Mouse (Mus musculus) ES-CJ7 (cell line): ENCODE measurements around the gene Ddx27.
A peak's percentile ranks its signal among the peaks of the same experiment; 100 is the strongest.
"Not testable (repeated sequence)": the region's sequence is repeated elsewhere in the genome, so short reads cannot be mapped to it uniquely, and the experiment has no call there.

Source experiments
- DNase-seq: peaks from one replicate; pipeline ENCODE4 v3.0.0; 2011; ENCODE audit warnings: low read depth, low spot score

Gene Ddx27

DNA sequence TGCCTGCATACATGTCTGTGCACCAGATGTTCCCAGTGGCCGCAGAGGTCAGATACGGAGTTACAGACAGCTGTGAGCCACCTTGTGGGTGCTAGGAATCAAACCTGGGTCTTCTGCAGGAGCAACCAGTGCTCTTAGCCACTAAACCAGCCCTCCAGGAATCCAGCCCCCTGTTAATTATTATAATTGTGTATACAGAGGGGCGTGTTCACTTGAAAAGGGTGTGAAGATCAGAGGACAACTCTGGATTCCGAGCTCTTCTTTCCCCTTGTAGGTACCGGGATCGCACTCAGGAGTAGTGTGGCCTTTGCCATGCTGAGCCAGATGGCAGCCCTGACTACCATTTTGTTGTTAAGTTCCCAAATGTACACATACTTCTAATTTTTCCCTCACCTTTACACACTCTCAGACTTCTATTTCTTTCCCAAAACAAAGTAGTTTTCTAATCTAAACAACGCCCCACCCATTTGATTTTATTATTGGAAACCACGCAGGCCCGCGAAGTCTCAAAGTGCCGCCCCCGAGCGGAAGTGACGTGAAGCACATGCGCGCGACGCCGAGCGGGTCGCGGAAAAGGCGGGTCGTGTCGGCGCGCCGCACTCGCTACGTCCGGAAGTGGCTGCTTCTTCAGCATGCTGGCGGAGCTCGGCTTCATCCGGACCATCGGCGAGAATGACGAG lies at the start of gene Ddx27:
Ddx27 (plus strand) TSS at position 492 of the 680 bp plus-strand sequence.
- DNase-seq = peak; percentile 93

GRCm38 (mm10) chr2:166973153-166973552 lies 41.8 kb upstream of the Ddx27 start:
- no peak for DNase-seq

DNA sequence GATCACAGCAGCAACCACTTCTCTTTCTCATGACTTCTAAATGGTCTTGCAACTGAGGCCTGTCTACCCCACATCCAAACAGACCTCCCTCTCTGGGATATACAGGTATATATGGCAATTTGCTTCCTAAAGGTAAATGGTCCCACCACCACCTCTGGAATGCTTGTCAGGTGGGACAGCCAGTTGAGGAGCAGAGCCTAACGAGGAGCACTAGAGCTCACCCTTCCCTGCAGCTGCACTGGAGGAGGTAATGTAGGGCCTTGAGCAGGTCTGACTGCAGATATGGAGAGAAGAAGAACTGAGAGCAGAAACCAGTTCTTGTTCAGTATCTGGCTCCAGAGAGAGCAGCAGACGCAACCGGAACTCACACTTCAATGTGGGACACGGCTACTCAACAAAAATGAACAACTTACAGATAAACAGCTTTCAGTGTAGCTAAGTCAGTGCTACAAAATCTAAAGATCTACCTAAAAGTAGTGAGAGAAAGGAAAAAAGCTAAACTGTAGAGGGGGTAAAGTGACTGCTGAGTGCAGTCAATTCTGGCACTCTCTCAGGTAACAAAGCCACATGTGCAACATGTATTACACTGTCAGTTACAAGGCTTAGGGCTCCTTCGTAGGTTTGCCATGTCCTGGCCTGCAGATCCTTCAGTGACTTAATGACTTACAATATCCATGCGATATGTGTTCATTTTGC lies 40.7 kb upstream of the Ddx27 start:
- DNase-seq = no peak

GRCm38 (mm10) chr2:166976356-166976755 lies 38.6 kb upstream of the Ddx27 start:
- DNase-seq = no peak

DNA sequence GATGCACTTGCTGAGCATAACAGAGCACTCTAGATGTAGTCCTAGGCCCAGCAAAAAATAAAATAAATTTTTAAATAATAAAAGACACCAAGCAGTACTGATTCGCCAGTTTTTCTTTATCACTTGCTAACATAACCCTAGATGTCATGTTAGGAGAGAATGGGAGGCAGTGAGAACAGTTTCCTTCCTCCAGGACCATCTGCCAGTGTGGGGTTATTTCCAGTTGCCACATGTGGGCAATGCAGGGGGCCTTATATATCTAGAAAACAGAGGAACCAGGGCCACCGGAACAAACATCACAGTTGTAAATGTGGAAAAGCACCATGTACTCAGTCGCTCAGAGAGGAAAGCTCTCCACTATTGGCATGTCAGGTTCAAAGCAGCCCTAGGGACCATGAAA lies 37.5 kb upstream of the Ddx27 start:
- DNase-seq = no peak

DNA sequence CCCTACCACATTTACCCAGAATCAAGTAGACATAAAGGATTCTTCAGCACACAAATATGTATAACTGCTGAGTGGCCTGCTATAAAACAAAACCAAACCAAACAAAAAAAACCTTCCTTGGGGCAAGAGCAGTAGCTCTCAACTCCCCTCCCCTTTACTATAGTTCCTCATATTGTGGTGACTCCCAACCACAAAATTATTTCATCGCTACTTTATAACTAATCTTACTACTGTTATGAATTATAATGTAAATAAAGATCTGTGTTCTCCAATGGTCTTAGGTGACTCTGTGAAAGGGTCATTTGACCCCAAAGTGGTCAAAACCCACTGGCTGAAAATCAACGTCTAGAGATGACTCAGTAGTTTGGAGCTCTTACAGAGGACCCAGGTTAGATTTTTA lies 34.8 kb upstream of the Ddx27 start:
- no peak for DNase-seq

DNA sequence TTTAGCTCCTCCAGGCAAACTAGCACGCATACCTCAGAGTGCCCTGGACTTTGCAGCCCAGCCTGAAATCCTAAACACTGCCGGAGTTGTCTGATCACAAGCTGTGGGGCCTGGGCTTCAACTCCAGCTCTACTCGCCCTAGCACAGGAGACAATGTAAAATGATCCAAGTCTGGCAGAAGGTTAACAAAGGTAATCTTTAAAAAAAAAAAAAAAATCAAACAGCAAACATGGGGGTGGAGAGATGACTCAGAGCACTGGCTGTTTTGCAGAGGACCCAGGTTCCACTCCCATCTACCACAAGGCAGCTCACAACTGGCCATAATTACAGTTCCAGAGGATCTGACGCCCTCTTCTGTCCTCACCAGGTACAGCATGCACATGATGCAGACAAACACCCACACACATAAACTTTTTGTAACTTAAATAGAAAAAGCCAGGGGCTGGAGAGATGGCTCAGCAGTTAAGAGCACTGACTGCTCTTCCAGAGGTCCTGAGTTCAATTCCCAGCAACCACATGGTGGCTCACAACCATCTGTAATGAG lies 31.6 kb upstream of the Ddx27 start:
- DNase-seq = peak; percentile 61

- no peak for DNase-seq
These were observed 24.1 kb upstream of the Ddx27 start for GRCm38 (mm10) chr2:166990861-166991260.

- no peak for DNase-seq
These were observed 23.0 kb upstream of the Ddx27 start for GRCm38 (mm10) chr2:166991945-166992344.

DNA sequence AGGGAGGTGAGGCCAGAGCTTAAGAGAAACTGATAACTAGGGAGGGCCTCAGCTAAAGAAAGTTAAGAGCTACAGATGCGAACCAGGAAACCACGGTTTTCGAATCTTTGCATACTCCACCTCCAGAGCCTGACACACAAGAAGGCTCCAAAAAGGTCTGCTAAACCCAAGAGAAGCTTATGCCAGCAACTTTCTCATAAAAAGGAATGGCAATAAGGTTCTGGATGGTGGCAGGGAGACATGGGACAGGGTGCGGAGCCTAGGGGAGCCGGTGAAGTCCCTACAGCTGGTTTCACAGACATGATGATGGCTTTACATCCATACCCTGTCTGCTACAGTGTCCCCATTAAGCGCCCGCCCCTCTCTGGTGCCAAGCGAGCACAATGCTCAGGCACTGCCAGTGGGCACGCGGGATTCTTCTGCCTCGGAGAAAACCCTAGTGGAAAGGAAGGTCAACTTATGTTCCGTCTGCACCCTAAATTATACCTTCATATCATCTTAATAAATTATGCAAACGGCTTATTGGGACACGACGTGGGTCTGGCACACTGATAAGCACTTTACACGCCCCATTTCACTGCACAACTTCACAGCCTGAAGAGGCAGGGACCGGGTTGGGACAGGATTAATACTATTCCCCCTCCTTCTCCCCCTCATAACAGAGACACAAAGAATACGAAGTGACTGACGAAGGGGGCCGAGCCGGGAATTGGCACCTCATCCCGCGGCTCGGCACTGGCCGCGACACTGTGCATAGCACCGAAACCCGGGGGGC lies 19.8 kb upstream of the Ddx27 start:
- no peak for DNase-seq

DNA sequence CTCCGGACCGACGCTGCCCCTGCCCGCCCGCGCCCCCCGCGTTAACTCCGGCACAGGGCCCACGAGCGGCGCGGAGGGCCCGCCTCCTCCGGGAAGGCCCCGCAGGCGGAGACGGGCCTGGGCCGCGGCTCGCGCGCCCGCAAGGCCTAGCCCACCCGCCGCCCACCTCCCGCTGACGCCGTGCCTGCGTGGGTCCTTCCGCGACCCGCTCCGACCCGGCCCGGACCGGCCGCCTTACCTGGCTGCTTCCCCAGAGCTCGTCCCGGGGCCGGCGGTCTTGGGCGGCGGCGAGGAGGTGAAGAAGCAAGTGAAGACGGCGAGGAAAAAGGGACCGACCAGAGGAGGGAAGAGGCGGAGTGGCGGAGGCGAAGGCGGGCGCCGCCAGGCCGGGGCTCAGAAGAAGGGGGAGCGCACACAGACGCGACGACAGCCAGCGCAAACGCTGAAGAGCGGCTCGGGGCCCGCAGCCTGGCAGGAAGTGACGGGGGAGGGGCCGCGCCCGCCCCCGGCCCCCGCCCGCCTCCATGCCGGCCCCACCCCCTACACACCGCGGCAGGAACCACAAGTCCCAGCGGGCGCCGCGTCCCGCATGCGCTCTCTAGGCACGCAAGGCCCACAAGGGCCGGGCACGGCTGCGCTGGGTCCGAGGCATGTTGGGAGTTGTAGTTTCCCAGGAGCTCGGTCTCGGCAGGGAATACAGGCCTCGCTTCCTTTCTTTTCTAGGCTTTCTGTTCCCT lies 19.0 kb upstream of the Ddx27 start, which contains the start of gene Stau1:
Stau1 (minus strand) TSS at position 504 of the 737 bp plus-strand sequence.
- peak; percentile 97 for DNase-seq

DNA sequence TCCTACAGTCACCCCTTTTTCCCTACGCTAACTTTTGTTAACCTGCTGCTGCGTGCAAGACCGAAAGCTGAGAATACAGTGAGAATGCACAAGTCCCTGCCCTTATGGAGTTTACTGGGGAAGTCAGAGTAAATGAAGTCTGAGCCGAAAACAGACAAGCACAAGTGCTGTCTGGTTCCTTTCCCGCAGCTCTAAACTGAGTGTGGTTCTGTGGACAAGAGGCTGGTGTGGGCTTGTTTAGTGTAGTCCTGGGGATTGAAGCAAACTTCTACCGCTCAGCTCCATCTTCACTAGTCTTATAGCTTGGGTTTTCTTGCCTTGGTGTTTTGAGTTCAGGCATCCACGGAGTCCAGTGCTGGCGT lies 18.5 kb upstream of the Ddx27 start:
- DNase-seq = peak; percentile 32

DNA sequence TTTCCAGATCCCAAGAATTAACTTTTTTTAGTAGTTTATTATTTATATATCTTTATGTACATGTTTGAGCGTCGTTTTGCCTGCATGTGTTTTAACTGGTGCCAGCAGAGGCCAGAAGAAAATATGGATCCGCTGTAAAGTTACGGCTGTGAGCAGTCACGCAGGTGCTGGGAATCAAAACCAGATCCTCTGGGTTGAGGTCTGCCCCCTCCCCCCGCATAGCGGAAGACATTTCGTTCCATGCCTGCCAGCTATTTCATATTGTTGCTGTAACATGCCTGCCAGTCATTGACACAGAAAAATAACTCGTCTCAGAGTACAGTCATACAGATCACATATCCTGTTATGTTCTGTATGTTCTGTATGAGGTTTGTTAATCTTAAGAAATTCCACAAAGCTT lies 13.5 kb upstream of the Ddx27 start:
- no peak for DNase-seq

DNA sequence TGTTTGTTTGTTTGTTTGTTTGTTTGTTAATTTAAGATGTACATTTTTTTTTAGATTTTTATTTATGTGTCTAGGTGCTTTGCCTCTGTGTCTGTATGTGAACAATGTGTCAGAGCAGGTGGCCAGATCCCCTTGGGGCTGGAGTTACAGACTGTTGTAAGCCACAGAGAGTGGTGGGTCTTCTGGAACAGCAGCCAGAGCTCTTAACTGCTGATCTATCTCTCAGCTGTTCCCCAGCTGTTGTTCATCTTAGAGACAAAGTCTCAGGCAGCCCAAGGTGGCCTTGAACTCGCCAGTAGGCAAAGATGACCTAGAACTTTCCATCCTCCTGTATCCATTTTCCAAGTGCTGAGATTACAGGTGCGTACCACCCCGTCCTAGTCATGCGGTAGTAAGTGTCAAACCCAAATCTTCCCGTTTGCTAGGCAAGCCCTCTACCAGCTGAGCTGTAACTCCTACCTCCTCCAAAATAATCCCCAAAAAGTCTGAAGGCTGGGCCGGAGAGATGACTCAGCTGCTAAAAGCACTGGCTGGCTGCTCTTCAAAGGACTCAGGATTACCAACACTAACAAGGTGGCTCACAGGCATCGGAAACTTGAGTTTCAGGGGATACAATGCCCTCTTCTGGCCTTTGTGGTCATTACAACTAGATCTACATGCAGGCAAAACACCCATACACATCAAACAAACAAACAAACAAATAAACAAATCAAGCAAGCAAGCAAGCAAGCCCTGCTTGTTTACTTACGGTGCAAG lies 10.7 kb upstream of the Ddx27 start:
- DNase-seq = peak; percentile 87

GRCm38 (mm10) chr2:167006355-167006754 lies 8.6 kb upstream of the Ddx27 start:
- no peak for DNase-seq

GRCm38 (mm10) chr2:167007001-167007491 lies 7.9 kb upstream of the Ddx27 start:
- DNase-seq = no peak

- DNase-seq = not testable (repeated sequence)
These were observed 7.4 kb upstream of the Ddx27 start for GRCm38 (mm10) chr2:167007565-167007964.

GRCm38 (mm10) chr2:167009483-167009882 lies 5.5 kb upstream of the Ddx27 start:
- no peak for DNase-seq

DNA sequence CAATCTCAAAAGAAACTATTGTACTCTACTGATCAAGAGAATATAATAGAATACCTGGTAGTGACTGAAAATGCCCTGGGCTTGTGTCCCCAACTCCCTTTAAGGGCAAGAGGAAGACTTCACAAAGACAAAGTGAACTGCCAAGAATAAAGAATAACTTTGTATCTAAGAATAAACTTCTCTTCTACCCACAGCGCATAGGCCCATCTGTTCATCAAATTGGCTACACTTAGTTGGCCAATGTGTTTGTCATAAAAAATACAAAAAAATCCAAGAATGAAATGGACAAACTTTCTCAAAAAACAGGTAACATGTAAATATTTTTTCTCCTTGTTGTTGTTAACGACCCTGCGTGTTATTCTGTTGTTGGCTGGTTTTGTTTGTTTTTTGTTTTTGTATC lies 4.4 kb upstream of the Ddx27 start:
- DNase-seq = no peak

- no peak for DNase-seq
These were observed 357 bp downstream of the Ddx27 start for GRCm38 (mm10) chr2:167015382-167015718.

GRCm38 (mm10) chr2:167019396-167019795 lies 4.4 kb downstream of the Ddx27 start:
- no peak for DNase-seq
